Mouse (Mus musculus): ENCODE measurements around the gene Amz1.

Gene Amz1

GRCm38 (mm10) chr5:140723822-140724221 is at the start of gene Amz1:
Gene Amz1 (plus strand): TSS chr5:140724127.
- DNase-seq, result no peak

GRCm38 (mm10) chr5:140675079-140675478 is 48.8 kb upstream of the Amz1 start:
- no peak for DNase-seq

- DNase-seq, result no peak
These were observed 48.3 kb upstream of the Amz1 start for GRCm38 (mm10) chr5:140675640-140676039.

GRCm38 (mm10) chr5:140677137-140677536 is 46.8 kb upstream of the Amz1 start:
- no peak for DNase-seq

GRCm38 (mm10) chr5:140680051-140680450 is 43.9 kb upstream of the Amz1 start:
- no peak for DNase-seq

- no peak for DNase-seq
These were observed 43.0 kb upstream of the Amz1 start for GRCm38 (mm10) chr5:140680950-140681349.

GRCm38 (mm10) chr5:140682113-140682512 is 41.8 kb upstream of the Amz1 start:
- no peak for DNase-seq

GRCm38 (mm10) chr5:140684343-140685148 is 39.4 kb upstream of the Amz1 start:
- DNase-seq, result peak; percentile 38 to 62

GRCm38 (mm10) chr5:140688434-140688833 is 35.5 kb upstream of the Amz1 start:
- DNase-seq, result no peak

GRCm38 (mm10) chr5:140695987-140696386 is 27.9 kb upstream of the Amz1 start:
- no peak for DNase-seq

- DNase-seq, result no peak
These were observed 24.2 kb upstream of the Amz1 start for GRCm38 (mm10) chr5:140699776-140700175.

GRCm38 (mm10) chr5:140701661-140702060 is 22.3 kb upstream of the Amz1 start:
- DNase-seq, result no peak

- DNase-seq, result peak; percentile 97 to 98
These were observed 21.8 kb upstream of the Amz1 start, which contains the start of gene Iqce for GRCm38 (mm10) chr5:140702103-140702513. Gene Iqce (minus strand): TSS chr5:140702378.

GRCm38 (mm10) chr5:140702618-140703175 is 21.2 kb upstream of the Amz1 start:
- DNase-seq, result peak in 1 of 2 experiments; percentile 31

GRCm38 (mm10) chr5:140703480-140704377 is 20.2 kb upstream of the Amz1 start:
- peak; percentile 17 for DNase-seq

- peak; percentile 100 for DNase-seq
These were observed 19.3 kb upstream of the Amz1 start, which contains the start of gene Brat1 for GRCm38 (mm10) chr5:140704378-140705251. Gene Brat1 (plus strand): TSS chr5:140705011.

- peak in 1 of 2 experiments; percentile 14 for DNase-seq
These were observed 18.3 kb upstream of the Amz1 start for GRCm38 (mm10) chr5:140705501-140706171.

GRCm38 (mm10) chr5:140710315-140710714 is 13.6 kb upstream of the Amz1 start:
- no peak for DNase-seq

GRCm38 (mm10) chr5:140711040-140711439 is 12.9 kb upstream of the Amz1 start:
- DNase-seq, result no peak

- no peak for DNase-seq
These were observed 3.2 kb upstream of the Amz1 start for GRCm38 (mm10) chr5:140720773-140721172.

- DNase-seq, result no peak
These were observed 1.8 kb upstream of the Amz1 start for GRCm38 (mm10) chr5:140722121-140722520.
